Mouse (Mus musculus) left cerebral cortex, adult 8-10 months (tissue): ENCODE measurements around the gene Skint4. TPM values are rescaled to one million over a fixed set of nuclear protein-coding genes. Genes with fewer than 3 reads are reported as not detected.

Experiments used
- DNase-seq, 2 experiments: peaks; one replicate each; pipeline ENCODE4 v3.0.0; 2022; ENCODE audit warnings: low spot score in 2 of 2
- total RNA-seq, 4 experiments: library from RNA; stranded (reverse); gene quantifications; 2 replicates each; pipeline ENCODE4 v1.2.4; 2022

The Skint4 gene
- not detected for total RNA-seq

DNA sequence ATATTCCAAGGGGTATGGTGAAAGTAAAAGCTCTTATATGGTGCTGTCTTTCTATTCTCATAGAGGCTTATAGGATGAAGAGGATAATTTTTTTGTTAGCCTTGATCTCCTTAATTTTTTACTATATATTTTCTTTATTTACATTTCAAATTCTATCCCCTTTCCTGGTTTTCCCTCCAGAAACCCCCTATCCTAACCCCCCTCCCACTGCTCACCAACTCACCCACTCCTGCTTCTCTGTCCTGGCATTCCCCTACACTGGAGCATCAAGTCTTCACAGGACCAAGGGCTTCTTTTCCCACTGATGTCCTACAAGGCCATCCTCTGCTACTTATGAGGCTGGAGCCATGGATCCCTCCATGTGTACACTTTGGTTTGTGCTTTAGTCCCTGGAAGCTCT is at the start of gene Skint4:
Skint4 (plus strand) TSS at position 301 of the 400 bp plus-strand sequence.
- DNase-seq: no peak

Other genes with a start within 250 kb of the Skint4 start
- gene Slc5a9, start 169.1 kb upstream of the Skint4 start, total RNA-seq: not detected
- under 1 TPM in 1 of 4 experiments, not detected in 3; 0.11 TPM for gene Skint8, start 152.6 kb upstream of the Skint4 start, total RNA-seq
- gene Skint7, start 99.1 kb upstream of the Skint4 start, total RNA-seq: under 1 TPM; 0.33 to 0.78 (median 0.52) TPM
- gene Skint1, start 65.7 kb upstream of the Skint4 start, total RNA-seq: not detected
- not detected for gene Skint3, start 160.2 kb downstream of the Skint4 start, total RNA-seq